ENCODE assay signal across 11 mouse cellular contexts in genomic region chr9:32434241-32435213, GRCm38 (mm10).
DNase-seq lines count a peak whose midpoint lies in the region; ATAC-seq lines count a peak whose summit lies in the region.
"Had no signal": no experiment of that assay in that cellular context is flagged by ENCODE, and none has a peak within 500 bp of the region (broad histone marks: within the 10 kb centered on the region; RNA-seq: fewer than 3 reads in every experiment).

No protein-coding gene starts in this region.

- DNase-seq in cerebellum, adult 9-11 months = peak; percentile 4
- no peak for DNase-seq in cerebellum, adult 11 months
- DNase-seq in layer of hippocampus, adult 11-12 months (ENCODE audit: low spot score) = peak; percentile 5
- DNase-seq in layer of hippocampus, adult 9-10 months (ENCODE audit: low spot score) = no peak
- no peak for DNase-seq in embryonic facial prominence, embryonic 11.5 days (ENCODE audit: low spot score)
- DNase-seq in layer of hippocampus, postnatal 10 days (ENCODE audit: low spot score in 2 of 2) = peak; percentile 26 to 41
- no peak for DNase-seq in kidney, adult 11 months
- DNase-seq in kidney, adult 18-20 months = no peak
- DNase-seq: right cerebral cortex, adult 18-20 months had no signal

- ATAC-seq in embryonic facial prominence, embryonic 11.5 days (replicated peaks; ENCODE audit: insufficient number of reproducible peaks, low FRiP score, low TSS enrichment, low read depth) = no peak

- H3K4me3 ChIP-seq in embryonic facial prominence, embryonic 11.5 days (ENCODE audit: low read depth, low read length) = no peak overlapping the region
- H3K4me3 ChIP-seq: erythroblast, embryonic 14.5 days; myocyte had no signal

- H3K4me1 ChIP-seq in embryonic facial prominence, embryonic 11.5 days (ENCODE audit: control insufficient read depth, insufficient read depth, low read length) = no peaks in the 10 kb centered on the region; the same call in 1 of the 2 replicates

- H3K4me2 ChIP-seq in embryonic facial prominence, embryonic 11.5 days (ENCODE audit: low read depth, low read length) = no peak overlapping the region

- H3K9me3 ChIP-seq in embryonic facial prominence, embryonic 11.5 days (replicated peaks; ENCODE audit: control insufficient read depth, low read length) = no peaks in the 10 kb centered on the region

- H3K9ac ChIP-seq in embryonic facial prominence, embryonic 11.5 days (replicated peaks; ENCODE audit: low read length) = no peak overlapping the region

- peak overlapping the region; percentile 13 for H3K27ac ChIP-seq in embryonic facial prominence, embryonic 11.5 days (replicated peaks; ENCODE audit: low read depth, low read length)

- no peaks in the 10 kb centered on the region for H3K36me3 ChIP-seq in embryonic facial prominence, embryonic 11.5 days (replicated peaks; ENCODE audit: control insufficient read depth, insufficient read depth, low read depth, low read length)

- no peaks in the 10 kb centered on the region for H3K27me3 ChIP-seq in embryonic facial prominence, embryonic 11.5 days (ENCODE audit: control insufficient read depth, insufficient read depth, low read length)

- 68% methylated on average over 19 of the region's 19 CpGs for WGBS in embryonic facial prominence, embryonic 11.5 days

Comparison
In these comparisons a context has a peak if more than half of its experiments do, and no peak if none do; other contexts are left out.
1. DNase-seq: peak in cerebellum, adult 9-11 months (single experiment), layer of hippocampus, adult 11-12 months (single experiment) and layer of hippocampus, postnatal 10 days (2 of 2); none in cerebellum, adult 11 months (single experiment), layer of hippocampus, adult 9-10 months (single experiment), embryonic facial prominence, embryonic 11.5 days (single experiment), kidney, adult 11 months (single experiment) and kidney, adult 18-20 months (single experiment).